Mouse (Mus musculus): ENCODE measurements at regions not wholly inside any gene's neighbourhood (a gene's known extent, or its start where the extent isn't known, plus 50 kb on each side); places are given as distances from the start of the nearest gene placed in this dataset.

GRCm38 (mm10) chr6:4163733-4164132 lies 77.0 kb upstream of the Bet1 start:
- TF ChIP-seq EP300 (IDR thresholded peaks at IDR 0.05; ENCODE audit: low read depth) (no peak), CTCF (IDR thresholded peaks at IDR 0.05; ENCODE audit: low read depth) (no peak)
